Mouse (Mus musculus): Measurements from ENCODE around the gene Ceacam9.
"Not testable (repeated sequence)": the region's sequence is repeated elsewhere in the genome, so short reads cannot be mapped to it uniquely, and the experiment has no call there.

Ceacam9 gene

DNA sequence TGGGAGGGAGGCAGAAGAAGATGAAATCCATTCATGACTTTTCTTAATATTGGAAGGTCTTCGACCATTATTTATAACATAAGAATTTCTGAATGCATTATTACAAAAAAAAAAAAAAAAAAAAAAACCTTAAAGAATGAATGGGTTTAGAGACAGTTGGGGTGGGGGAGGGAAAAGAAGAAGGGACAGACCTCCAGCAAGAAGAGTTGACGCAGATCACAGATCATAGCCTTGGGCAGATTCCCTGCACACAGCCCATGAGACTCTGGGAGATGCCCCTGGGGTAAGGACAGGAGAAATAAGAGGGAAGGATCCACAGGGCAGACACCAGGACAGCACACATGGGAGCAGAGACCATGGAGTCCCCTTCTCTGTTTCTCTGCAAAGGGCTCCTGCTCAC, at the start of gene Ceacam9:
TSS of gene Ceacam9 (plus strand) at position 301 of the 400 bp plus-strand sequence.
- DNase-seq (ENCODE audit: low spot score in 2 of 2) = no peak

DNA sequence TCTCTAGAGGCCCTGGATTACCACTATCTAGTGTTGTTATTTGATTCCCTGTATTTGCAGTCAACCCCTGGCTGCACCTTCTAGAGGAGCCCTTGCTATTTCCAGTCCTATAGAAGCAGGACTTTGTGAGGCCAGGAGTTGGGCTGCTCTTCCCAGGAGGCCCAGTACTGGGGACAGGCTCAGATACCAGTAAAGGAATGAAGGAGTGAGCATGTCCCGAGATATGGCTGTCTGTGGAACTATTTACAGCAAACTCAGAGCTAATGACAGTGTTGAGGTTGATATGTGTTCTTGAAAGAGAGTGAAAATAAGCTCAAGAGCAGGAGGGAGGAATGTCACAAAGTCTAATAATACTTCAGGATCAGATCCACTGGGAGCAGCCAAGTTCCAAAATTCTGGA, 47.9 kb upstream of the Ceacam9 start:
- no peak for DNase-seq (ENCODE audit: low spot score in 2 of 2)

DNA sequence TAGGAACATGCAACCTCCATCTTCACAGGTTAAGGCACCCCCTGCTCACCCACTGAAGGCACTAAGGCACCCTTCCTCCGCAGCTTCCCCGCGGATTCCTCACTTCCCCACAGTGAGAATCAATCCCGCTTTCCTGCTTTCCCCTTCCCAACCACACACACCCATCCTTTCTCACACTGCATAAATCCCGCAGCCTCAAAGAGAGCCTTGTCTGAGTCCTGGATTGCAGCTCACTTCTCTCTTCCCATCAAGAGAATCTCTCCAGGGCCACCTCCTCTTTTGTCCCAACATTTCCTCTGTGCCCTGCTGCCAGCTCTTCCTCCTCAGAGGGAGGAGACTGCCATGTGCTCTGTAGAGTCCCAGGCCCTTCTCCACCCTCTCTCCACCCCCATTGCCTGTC, 47.0 kb upstream of the Ceacam9 start:
- not testable (repeated sequence) for DNase-seq (ENCODE audit: low spot score in 2 of 2)

DNA sequence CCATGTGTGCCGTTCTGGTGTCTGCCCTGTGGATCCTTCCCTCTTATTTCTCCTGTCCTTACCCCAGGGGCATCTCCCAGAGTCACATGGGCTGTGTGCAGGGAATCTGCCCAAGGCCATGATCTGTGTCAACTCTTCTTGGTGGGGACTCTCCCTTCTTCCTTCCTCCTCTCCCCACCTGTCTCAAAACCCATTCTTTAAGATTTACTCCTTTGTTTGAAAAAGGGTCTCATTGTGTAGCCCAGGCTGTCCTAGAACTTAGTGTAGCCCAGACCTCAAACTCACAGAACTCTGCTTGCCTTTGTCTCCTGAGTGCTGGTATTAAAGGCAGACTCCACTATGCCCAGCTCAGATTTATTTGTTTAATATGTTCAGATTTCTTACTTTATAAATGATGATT, 46.1 kb upstream of the Ceacam9 start, which contains the start of gene Ceacam15:
TSS of gene Ceacam15 (minus strand) at position 101 of the 400 bp plus-strand sequence.
- no peak for DNase-seq (ENCODE audit: low spot score in 2 of 2)

DNA sequence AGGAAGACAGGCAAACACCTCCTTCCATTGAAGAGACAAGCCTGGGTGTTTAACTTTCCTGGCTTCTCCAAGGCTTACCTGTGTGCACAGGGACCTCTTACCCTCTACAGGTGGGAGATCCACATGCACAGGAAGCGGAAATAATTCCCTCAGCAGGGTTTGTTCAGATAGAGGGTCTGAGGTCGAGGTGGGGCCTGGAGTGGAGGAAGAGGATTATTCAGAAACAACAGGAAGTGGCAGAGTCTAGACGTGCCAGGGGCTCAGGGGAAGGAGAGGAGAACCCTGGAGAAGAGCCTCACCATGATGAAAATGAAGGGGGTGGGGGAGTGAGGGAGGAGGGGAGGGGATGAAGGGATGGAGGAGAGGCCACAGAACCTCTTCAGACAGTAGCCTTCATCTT, 41.5 kb upstream of the Ceacam9 start:
- not testable (repeated sequence) for DNase-seq (ENCODE audit: low spot score in 2 of 2)

DNA sequence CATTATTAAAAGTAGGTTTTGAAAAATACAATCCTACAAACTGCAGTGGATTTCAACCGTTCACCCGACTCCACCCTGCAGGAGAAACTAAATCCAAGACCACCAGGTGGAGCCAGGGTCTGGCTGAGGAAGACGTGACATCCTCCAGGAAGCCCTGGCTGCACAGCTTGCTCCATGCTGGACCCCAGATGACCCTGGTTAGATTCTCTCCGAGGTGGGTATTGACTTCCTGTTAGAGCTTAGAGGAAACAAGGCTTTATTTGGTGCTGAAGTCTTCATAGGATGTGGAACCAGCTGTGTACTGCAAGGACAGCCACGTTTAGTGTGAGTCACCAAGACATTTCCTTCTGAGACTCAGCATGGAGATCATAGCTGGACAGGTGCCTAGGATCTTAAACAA, 32.5 kb upstream of the Ceacam9 start:
- no peak for DNase-seq (ENCODE audit: low spot score in 2 of 2)

DNA sequence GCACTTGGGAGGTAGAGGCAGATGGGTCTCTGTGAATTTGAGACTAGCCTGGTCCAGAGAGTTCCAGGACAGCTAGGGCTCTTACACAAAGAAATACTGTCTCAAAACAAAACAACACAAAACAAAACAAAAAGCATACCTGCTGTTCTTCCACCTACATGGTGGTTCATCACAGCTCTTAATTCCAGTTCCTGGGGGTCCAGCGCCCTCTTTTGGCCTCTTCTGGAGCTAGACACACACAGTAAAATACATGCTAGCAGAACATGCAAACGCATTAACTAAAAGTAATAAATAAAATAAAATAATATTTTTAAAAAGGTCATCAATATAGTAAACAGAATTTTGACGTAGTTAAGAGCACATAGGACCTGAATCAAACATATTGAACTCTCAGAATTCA, 26.7 kb upstream of the Ceacam9 start:
- DNase-seq (ENCODE audit: low spot score in 2 of 2) = peak in 1 of 2 experiments; percentile 18

DNA sequence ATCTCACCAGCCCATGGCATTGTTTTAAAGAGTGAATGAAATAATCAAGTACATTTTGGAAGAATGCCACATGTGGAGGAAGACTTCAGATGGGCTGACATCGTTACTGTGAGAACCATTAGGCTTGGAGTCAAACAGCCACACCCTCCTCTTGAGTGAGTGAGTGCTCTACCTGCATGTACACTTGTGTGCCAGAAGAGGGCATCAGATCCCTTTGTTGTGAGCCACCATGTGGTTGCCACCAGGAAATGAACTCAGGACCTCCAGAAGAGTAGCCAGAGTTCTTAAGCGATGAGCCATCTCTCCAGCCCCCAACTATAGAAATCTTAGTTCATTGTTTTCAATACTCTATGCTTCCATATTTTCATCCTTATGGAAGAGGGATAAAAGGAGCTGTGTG, 22.7 kb upstream of the Ceacam9 start:
- no peak for DNase-seq (ENCODE audit: low spot score in 2 of 2)

DNA sequence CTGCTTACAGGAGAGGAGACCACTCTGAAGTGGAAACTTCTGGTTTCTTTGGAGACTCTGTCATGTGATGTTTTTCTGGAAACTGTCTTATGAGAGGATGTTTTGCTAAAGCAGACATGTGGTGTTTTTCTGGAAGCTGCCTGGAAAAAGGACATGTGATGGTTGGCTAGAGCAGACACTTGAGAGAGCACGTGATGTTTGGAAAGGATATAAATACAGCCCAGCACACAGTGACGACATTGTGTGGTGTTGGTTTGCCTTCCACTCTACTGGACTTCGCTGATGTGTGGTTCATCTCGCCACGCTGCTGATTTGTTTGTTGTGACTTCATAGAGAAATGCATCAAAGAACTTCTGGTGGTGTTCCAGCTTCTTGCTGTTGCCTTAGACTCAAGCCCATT, 21.1 kb upstream of the Ceacam9 start:
- DNase-seq (ENCODE audit: low spot score in 2 of 2) = no peak

DNA sequence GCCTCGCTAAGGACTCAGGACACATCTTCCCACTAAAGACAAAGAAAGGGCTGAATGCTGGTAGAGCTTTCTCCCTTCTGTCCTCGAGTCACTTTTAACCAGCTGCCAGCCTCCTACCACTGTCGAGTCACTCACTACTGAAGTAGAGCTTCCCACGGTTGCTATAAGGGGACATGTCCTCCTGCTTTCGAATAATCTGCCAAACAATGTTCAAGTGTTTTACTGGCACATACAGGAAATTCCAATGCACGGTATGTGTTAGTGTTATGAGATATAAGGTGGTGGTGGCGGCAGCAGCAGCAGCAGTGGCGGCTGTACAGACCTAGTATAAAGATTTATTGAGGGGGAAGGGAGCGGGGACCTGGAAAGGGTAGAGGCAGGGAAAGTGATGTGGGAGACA, 15.3 kb upstream of the Ceacam9 start:
- no peak for DNase-seq (ENCODE audit: low spot score in 2 of 2)

DNA sequence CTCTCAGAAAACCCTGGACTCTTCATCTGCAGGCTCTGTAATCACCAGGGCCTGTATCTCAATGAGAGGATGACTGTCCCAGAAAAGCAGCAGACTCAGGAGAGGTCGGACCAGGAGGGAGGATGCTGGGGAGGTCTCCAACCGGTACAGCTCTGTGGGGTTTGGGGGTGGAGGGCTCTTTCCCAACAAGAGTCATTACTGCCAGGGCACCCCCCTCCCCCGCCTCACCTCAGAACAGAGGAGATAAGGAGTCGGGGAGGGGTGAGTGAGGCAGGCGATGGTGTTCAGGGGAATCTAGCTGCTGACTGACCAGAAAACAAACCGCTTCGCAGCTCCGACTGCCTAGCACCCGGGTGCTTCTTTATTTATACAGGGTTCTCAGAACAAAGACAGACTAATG, 13.5 kb upstream of the Ceacam9 start:
- DNase-seq (ENCODE audit: low spot score in 2 of 2) = no peak

DNA sequence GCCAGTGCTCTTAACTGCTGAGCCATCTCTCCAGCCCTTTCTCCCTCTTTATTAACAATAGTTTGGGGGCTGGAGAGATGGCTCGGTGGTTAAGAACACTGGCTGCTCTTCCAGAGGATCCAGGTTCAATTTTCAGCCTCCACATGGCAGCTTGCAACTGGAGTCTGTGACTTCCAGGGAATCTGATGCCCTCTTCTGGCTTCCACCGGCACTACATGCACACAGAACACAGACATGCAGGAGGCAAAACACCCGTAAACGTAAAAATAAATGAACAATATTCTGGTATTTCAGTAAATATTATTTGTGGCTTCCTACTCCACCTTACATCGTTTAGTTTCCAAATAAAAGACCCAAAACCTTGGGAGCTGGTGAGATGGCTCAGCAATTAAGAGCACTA, 11.1 kb upstream of the Ceacam9 start:
- no peak for DNase-seq (ENCODE audit: low spot score in 2 of 2)

DNA sequence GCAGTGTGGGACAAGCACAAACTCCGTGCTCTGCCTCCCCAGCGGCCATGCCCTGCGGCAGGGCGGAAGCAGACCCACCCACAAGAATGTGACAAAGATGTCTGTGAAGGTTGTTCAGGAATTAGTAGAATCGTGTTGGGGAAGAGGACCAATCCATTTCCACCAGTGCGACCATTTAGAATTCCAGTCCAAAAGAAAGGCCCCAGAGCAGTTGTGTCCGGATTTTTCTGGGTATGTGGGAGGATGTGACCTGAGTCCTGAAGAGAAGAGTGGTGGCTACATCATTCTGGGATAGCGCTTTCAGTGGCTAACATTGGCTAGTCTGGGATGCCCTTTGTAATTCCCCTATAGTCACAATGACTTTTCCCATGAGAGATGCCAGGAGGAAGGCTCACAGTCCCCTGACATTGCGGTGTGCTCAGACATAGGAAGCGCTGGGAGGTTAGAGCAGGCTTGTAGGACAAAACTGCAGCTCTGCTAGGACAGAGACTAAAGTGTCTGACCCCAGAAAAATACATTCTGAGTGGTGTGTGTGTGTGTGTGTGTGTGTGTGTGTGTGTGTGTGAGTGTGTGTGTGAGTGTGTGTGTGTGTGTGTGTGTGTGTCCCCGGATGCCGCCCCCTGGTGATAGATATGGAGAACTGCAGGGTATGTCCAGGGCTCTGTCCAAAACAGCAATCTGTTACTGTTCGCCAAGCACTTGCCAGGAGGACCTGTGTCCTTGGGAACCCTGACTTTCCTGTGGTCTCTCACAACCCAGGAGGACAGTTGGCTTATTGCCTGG, 8.9 kb upstream of the Ceacam9 start:
- DNase-seq (ENCODE audit: low spot score in 2 of 2) = no peak

DNA sequence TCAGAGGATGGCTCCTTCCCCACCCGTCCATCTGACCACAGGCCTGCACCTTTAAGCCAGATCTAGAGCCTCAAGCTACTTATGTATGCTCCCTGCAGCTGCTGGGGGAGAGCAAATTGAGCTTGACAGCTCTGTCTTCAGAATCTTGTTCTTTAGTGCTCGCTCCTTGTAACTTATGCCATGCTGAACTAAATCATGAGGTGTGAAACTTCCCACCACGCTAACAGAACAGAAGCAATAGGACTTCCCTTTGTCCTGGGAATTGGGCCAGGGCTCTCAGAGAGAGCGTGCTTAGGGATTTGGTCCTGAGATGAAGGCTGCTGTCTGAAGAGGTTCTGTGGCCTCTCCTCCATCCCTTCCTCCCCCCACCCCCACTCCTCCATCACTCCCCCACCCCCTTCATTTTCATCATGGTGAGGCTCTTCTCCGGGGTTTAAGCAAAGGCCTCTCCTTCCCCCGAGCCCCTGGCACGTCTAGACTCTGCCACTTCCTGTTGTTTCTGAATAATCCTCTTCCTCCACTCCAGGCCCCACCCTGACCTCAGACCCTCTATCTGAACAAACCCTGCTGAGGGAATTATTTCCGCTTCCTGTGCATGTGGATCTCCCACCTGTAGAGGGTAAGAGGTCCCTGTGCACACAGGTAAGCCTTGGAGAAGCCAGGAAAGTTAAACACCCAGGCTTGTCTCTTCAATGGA, 5.1 kb upstream of the Ceacam9 start:
- DNase-seq (ENCODE audit: low spot score in 2 of 2) = not testable (repeated sequence)

DNA sequence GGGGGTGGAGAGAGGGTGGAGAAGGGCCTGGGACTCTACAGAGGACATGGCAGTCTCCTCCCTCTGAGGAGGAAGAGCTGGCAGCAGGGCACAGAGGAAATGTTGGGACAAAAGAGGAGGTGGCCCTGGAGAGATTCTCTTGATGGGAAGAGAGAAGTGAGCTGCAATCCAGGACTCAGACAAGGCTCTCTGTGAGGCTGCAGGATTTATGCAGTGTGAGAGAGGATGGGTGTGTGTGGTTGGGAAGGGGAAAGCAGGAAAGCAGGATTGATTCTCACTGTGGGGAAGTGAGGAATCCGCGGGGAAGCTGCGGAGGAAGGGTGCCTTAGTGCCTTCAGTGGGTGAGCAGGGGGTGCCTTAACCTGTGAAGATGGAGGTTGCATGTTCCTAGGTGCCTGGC, 761 bp downstream of the Ceacam9 start:
- DNase-seq (ENCODE audit: low spot score in 2 of 2) = not testable (repeated sequence)

DNA sequence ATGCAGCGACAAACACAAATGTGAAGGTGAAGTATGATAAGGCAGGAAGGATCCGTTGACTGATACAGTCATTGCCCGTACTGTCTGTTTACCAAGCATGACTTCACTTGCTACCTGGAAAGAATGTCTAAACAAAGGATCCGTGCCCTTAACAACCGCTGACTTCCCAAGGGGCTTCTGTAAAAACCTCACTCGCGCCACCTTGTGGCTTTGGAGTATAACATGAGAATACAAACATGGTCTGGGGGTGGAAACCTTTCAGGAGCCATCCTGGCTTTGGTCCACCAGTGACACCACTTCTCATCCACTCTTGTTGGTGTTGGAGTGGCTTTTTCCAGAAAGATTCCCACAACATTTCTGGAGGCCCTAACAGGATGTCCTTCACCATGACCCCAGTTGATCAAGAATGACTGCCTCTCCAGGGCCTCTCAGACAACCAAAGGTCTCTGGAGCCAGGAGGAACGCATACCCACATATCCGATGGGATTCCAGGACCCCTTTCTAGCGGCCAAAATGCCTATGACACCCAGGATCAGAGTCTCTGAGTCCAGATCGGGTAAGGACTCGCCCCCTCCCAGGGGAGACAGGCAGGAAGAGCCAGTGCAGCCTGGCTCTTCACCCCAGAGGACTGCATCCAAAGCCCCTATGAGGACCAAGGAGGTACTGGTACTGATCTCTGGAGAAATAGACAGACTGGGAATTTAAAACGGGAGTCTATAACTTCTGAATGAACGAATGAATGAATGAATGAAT, 7.0 kb downstream of the Ceacam9 start:
- DNase-seq (ENCODE audit: low spot score in 2 of 2) = peak; percentile 41 to 52

DNA sequence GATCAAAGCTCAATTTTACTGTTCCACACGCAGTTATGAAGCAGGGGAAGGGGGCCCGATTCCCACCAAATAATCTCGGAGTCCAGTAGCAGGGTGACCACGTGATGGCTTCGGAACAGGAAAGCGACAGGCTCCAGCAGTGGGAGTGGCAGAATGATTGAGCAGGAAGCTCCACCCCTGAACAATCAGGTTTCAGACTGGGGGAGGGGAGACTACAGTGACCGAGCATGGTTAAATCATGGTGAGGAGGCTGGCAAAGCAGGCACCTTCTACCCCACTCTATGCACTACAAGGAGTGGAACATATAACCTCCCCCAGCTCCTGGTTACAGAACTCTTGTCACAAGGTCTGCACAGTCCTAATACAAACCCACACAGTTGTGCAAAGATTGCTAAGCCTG, 7.8 kb downstream of the Ceacam9 start:
- DNase-seq (ENCODE audit: low spot score in 2 of 2) = not testable (repeated sequence)

DNA sequence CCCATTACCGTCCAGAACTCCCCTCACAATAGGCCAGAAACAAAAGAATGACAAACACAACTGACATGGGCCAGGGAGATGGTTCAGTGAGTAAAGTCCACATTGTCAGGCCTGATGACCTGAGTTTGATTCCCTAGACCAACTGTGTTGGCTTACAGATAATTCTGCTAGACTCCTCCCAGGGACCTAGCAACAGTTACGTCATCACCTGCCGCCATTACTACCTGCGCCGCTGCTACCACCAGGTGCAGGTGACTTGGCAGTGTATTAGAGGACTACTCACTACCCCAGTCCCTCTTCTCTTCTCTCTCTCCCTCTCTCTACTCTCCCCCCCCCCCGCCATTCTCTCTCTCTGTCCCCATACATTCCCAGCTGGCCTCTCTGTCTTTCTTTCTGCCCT, 9.1 kb downstream of the Ceacam9 start:
- no peak for DNase-seq (ENCODE audit: low spot score in 2 of 2)

DNA sequence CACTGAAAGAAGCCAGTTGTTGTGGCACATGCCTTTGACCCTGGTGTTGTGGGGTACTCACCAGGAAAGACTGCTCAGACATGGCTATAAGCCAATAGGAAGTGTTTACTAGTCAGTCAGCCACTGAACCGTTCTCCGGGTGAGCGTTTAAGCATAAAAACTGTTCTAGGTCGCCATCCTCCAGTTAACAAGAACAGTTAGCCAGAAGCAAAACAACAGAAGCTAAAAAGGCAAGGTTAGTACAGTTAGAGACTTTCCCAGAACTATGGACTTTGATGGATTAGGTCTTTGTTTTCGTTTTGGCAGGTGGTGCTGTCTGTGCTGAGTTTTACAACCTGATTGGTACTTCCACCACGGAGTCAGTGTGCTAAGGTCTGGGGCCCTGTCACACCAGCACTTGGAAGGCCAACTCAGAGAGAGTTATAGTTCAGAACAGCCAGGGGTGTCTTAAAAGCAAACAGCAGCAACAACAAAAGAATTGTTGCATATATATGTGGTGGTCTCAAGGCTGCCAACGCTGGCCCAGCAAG, 10.2 kb downstream of the Ceacam9 start:
- no peak for DNase-seq (ENCODE audit: low spot score in 2 of 2)

DNA sequence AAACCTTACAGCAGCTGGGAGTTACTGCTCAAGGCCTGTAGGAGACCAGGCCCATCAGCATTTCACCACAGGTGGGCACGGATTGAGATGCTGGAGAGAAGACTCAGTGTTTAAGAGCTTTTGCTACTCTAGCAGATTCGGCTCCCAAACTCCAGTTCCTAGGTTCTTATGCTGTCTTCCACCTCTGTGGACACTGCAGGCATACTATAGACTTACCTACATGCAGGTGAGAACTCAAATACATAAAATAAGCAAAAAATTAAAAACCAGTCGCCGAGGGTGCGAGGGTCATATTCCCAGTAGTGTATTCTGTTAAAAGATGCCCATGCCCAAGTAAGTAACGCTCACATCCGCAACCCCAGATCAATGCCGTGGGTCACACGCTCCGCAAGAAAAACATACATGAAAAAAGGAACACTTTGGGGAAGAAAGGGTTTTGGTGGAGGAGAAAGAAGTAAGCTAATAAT, 15.9 kb downstream of the Ceacam9 start:
- no peak for DNase-seq (ENCODE audit: low spot score in 2 of 2)

DNA sequence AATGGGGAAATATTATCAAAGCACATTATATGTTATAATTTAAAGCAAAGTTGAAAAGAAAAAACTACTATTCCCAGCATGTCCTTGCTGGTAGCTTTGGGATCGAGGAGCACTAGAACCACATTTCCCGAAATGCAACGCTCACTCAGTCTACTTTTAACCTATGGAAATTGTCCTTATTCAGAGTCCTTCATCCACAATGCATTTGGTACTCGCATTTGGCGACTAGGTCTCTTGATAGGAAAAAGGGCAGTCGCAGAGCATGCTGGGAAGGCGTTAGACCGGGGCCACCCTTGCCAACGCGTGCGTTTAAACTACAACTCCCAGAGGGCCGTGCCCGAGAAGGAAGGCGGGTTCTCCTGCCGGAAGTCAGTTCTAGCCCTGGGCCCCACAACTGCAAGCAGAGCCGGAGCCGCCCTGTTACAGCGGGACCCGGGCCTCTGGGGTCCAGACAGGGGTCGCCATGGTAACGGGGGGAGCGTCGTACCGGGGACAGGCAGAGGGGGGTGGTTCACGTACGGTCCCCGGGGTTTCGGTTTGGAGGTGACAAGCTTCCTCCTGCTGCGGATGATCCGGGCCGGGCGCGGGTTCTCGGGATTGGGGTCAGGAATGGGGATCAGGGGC, 16.5 kb downstream of the Ceacam9 start, which contains the start of gene Ap2s1:
TSS of gene Ap2s1 (plus strand) at position 338 of the 624 bp plus-strand sequence.
- DNase-seq (ENCODE audit: low spot score in 2 of 2) = peak; percentile 96 to 97

Data from frontal cortex, postnatal 25 days (tissue).